Mouse (Mus musculus) liver, embryonic 14.5 days (tissue): Measurements from ENCODE around the gene Csf2ra. TPM values are rescaled to one million over a fixed set of nuclear protein-coding genes. Genes with fewer than 3 reads are reported as not detected.
A peak's percentile ranks its signal among the peaks of the same experiment; 100 is the strongest.

Experiments used
- ATAC-seq: fragments of 200-750 bp; cut with Nextera tagmentation; 2 replicates; pipeline ENCODE4 v1.8.0; 2017; ENCODE audit warnings: moderate number of reproducible peaks, mild to moderate bottlenecking, moderate library complexity; ENCODE audit not compliant: insufficient read depth
- DNase-seq, 3 experiments: peaks; one replicate each; pipeline ENCODE4 v3.0.0-alpha.2; 2012 to 2013; ENCODE audit warnings: low read depth in 3 of 3, low spot score in 3 of 3
- H3K27ac ChIP-seq: fragments of 300-500 bp; sonication (generic); 2 replicates; pipeline ENCODE4 v1.5.1; 2014; ENCODE audit warnings: moderate library complexity, mild to moderate bottlenecking, control low read depth, inconsistent platforms
- H3K27me3 ChIP-seq: fragments of 300-500 bp; sonication (generic); 2 replicates; pipeline ENCODE4 v1.6.1; 2014; ENCODE audit warnings: mild to moderate bottlenecking, low read length, moderate library complexity; ENCODE audit not compliant: control insufficient read depth, insufficient read depth
- H3K36me3 ChIP-seq: fragments of 300-500 bp; sonication (generic); replicated peaks from 2 replicates; pipeline ENCODE4 v1.6.1; 2014; ENCODE audit warnings: low read depth; ENCODE audit not compliant: control insufficient read depth, insufficient read depth
- H3K4me1 ChIP-seq, 2 experiments: fragments of 200-500 bp in 1 of 2; fragments of 300-500 bp in 1 of 2; sonication (generic) in 1 of 2; replicated peaks; 2 replicates each; pipeline ENCODE4 v1.6.1; 2012 to 2014; ENCODE audit warnings: antibody characterized with exemption in 1 of 2, inconsistent platforms in 1 of 2, low read length in 1 of 2; ENCODE audit not compliant: control insufficient read depth in 2 of 2, insufficient read depth in 2 of 2
- H3K4me2 ChIP-seq: fragments of 300-500 bp; sonication (generic); 2 replicates; pipeline ENCODE4 v1.6.1; 2014; ENCODE audit warnings: low read depth, mild to moderate bottlenecking, control low read depth, moderate library complexity
- H3K4me3 ChIP-seq, 2 experiments: fragments of 200-500 bp in 1 of 2; fragments of 300-500 bp in 1 of 2; sonication (generic) in 1 of 2; 2 replicates each; pipeline ENCODE4 v1.5.1; 2012 to 2014; ENCODE audit warnings: low read depth in 2 of 2, low read length in 2 of 2, mild to moderate bottlenecking in 2 of 2, control low read depth in 1 of 2, inconsistent platforms in 1 of 2, moderate library complexity in 1 of 2; ENCODE audit not compliant: insufficient read depth in 1 of 2
- H3K9ac ChIP-seq: fragments of 300-500 bp; sonication (generic); replicated peaks from 2 replicates; pipeline ENCODE4 v1.6.1; 2014; ENCODE audit warnings: mild to moderate bottlenecking, control low read depth, moderate library complexity
- H3K9me3 ChIP-seq: fragments of 300-500 bp; sonication (generic); 2 replicates; pipeline ENCODE4 v1.6.1; 2016; ENCODE audit warnings: low read length, mixed read lengths; ENCODE audit not compliant: control insufficient read depth
- CTCF ChIP-seq: IDR thresholded peaks from 2 replicates; pipeline ENCODE4 v1.5.1; 2016; ENCODE audit warnings: antibody characterized with exemption, low read depth, control low read depth
- EP300 ChIP-seq: IDR thresholded peaks from 2 replicates; pipeline ENCODE4 v1.6.1; 2016; ENCODE audit warnings: antibody characterized with exemption, low read depth
- WGBS: fragments of 180-500 bp; shearing (Covaris S2); extraction: QIAGEN DNeasy Blood & Tissue Kit; methylation state at CpG from one replicate; pipeline ENCODE4 v1.1.7; 2014; ENCODE audit not compliant: insufficient replicate concordance; 5-methylcytosine and 5-hydroxymethylcytosine counted together
- polyA plus RNA-seq, 2 experiments: library from polyadenylated mRNA; depleted of rRNA in 1 of 2; stranded (reverse) in 1 of 2; unstranded in 1 of 2; fragments of >200 nt; fragmentation: Nextera tagmentation in 1 of 2; extraction: Ambion mirVana in 1 of 2; gene quantifications; 2 replicates each; pipeline versions ENCODE4 v1.2.1 to v1.2.3; 2012 to 2014

The Csf2ra gene
- polyA plus RNA-seq, 2 experiments: 4.4 to 26.0 TPM

GRCm38 (mm10) chr19:61266246-61266615, 38.0 kb upstream of the Csf2ra start:
- Histone ChIP-seq H3K9ac (no peak overlapping the region), H3K4me2 (no peak overlapping the region), H3K36me3 (no peaks in the 10 kb centered on the region), H3K4me1 (no peaks in the 10 kb centered on the region; a peak in 1 of 4 replicates), H3K27ac (no peak overlapping the region), H3K4me3 (no peak overlapping the region), H3K27me3 (no peaks in the 10 kb centered on the region), H3K9me3 (no peaks in the 10 kb centered on the region)
- no peak for TF ChIP-seq CTCF
- TF ChIP-seq EP300: no peak
- ATAC-seq (no peak), DNase-seq (no peak)
- 1% methylated on average over 12 of the region's 12 CpGs for WGBS

- WGBS: 4% methylated on average over 3 of the region's 3 CpGs
- TF ChIP-seq EP300 (no peak), CTCF (peak; percentile 68)
These were observed 37.4 kb upstream of the Csf2ra start for GRCm38 (mm10) chr19:61265349-61266245.

DNA sequence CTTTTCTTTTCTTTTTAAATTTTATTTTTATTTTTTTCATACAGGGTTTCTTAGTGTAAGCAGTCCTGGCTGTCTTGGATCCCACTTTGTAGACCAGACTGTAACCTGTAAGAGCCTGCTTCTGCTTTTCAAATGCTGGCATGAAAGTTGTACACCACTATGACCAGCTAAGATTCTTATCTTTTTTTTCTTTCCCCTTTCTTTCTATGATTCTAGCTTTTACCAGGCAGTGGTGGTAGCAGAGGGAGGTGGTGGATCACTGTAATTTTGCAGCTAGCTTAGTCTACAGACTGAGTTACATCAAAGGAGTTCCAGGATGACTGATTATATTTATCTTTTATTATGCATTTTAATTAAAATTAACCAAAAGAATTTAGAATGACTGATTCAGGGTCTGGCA, 36.7 kb upstream of the Csf2ra start:
- no peak overlapping the region for H3K27ac ChIP-seq
- no peaks in the 10 kb centered on the region for H3K27me3 ChIP-seq
- H3K4me3 ChIP-seq: no peak overlapping the region
- no peaks in the 10 kb centered on the region for H3K36me3 ChIP-seq
- H3K9me3 ChIP-seq: no peaks in the 10 kb centered on the region
- H3K9ac ChIP-seq: no peak overlapping the region
- no peak for TF ChIP-seq EP300
- DNase-seq (no peak), ATAC-seq (no peak)
- no peak overlapping the region for H3K4me2 ChIP-seq
- H3K4me1 ChIP-seq: no peaks in the 10 kb centered on the region; a peak in 1 of 4 replicates

More at GRCm38 (mm10) chr19:61265349-61266245, 37.4 kb upstream of the Csf2ra start:
- no peak overlapping the region for H3K27ac ChIP-seq
- peak; percentile 34 for ATAC-seq
- no peaks in the 10 kb centered on the region for H3K9me3 ChIP-seq
- H3K4me2 ChIP-seq: no peak overlapping the region
- H3K9ac ChIP-seq: no peak overlapping the region
- H3K27me3 ChIP-seq: no peaks in the 10 kb centered on the region
- H3K4me3 ChIP-seq: no peak overlapping the region
- DNase-seq: peak; percentile 74 to 85 (median 79)
- no peaks in the 10 kb centered on the region for H3K36me3 ChIP-seq
- H3K4me1 ChIP-seq: no peaks in the 10 kb centered on the region; a peak in 1 of 4 replicates

DNA sequence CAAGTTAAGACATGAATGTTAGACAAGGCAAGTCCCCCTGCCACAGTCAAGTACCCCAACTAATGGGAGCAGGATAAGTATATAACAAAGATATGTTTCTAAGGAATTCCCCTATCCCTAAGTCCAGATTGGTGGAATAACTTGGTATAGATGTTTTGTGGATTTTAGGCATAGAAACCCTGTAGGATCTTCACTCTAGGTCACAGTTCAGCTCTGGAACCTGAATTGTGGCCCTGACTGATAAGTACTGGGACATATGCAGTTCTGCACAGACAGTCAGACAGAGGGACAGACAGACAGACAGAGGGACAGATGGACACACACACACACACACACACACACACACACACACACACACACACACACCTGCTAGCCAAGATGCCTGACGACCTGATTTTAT, 36.0 kb upstream of the Csf2ra start:
- no peaks in the 10 kb centered on the region; a peak in 1 of 4 replicates for H3K4me1 ChIP-seq
- ATAC-seq (no peak), DNase-seq (peak; percentile 42 to 66 (median 52))
- TF ChIP-seq EP300 (no peak), CTCF (no peak)
- H3K9me3 ChIP-seq: no peaks in the 10 kb centered on the region
- H3K4me2 ChIP-seq: no peak overlapping the region
- H3K4me3 ChIP-seq: no peak overlapping the region
- 70% methylated on average over 1 of the region's 1 CpGs for WGBS
- no peak overlapping the region for H3K27ac ChIP-seq
- no peaks in the 10 kb centered on the region for H3K27me3 ChIP-seq
- H3K9ac ChIP-seq: no peak overlapping the region
- H3K36me3 ChIP-seq: no peaks in the 10 kb centered on the region

DNA sequence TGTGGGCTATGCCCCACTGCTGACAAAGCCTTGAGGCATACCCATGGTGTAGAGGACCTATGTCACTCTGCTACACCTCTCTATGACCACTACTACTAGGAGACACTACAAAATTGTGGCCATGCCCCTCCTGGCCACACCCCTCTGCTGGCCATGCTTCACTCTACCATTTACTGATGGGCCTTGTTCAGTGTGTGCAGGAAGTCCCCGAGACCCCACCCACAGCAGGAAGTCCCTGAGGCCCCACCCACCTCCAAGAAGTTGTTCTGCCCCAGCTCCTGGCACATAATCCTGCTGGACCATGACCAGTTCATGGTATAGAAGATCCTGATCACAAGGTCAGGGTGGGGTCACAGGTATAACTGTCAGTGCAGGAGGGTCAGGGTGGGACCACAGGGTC, 33.0 kb upstream of the Csf2ra start:
- ATAC-seq (no peak), DNase-seq (no peak)
- Histone ChIP-seq H3K27me3 (no peaks in the 10 kb centered on the region), H3K9me3 (no peaks in the 10 kb centered on the region), H3K4me3 (no peak overlapping the region), H3K4me1 (no peaks in the 10 kb centered on the region; a peak in 1 of 4 replicates), H3K4me2 (no peak overlapping the region), H3K36me3 (no peaks in the 10 kb centered on the region), H3K27ac (no peak overlapping the region), H3K9ac (no peak overlapping the region)
- 44% methylated on average over 1 of the region's 1 CpGs for WGBS
- TF ChIP-seq CTCF (no peak), EP300 (no peak)
